Mouse (Mus musculus) midbrain, embryonic 10.5 days (tissue): ENCODE results near the gene Rgs6. TPM values are rescaled to one million over a fixed set of nuclear protein-coding genes. Genes with fewer than 3 reads are reported as not detected.

Source experiments
- DNase-seq: peaks from one replicate; pipeline ENCODE4 v3.0.0-alpha.2; 2017; ENCODE audit warnings: low spot score
- H3K27ac ChIP-seq: fragments of 300-500 bp; sonication (generic); replicated peaks from 2 replicates; pipeline ENCODE4 v1.5.1; 2016; ENCODE audit warnings: mild to moderate bottlenecking
- H3K27me3 ChIP-seq: fragments of 300-500 bp; sonication (generic); 2 replicates; pipeline ENCODE4 v1.6.1; 2016; ENCODE audit warnings: low read depth, mild to moderate bottlenecking; ENCODE audit not compliant: poor library complexity, severe bottlenecking
- H3K36me3 ChIP-seq: fragments of 300-500 bp; sonication (generic); 2 replicates; pipeline ENCODE4 v1.6.1; 2016; ENCODE audit warnings: mild to moderate bottlenecking, moderate library complexity
- H3K4me1 ChIP-seq: fragments of 300-500 bp; sonication (generic); 2 replicates; pipeline ENCODE4 v1.6.1; 2016
- H3K4me3 ChIP-seq: fragments of 300-500 bp; sonication (generic); 2 replicates; pipeline ENCODE4 v1.5.1; 2016; ENCODE audit warnings: mild to moderate bottlenecking, moderate library complexity
- H3K9me3 ChIP-seq: fragments of 300-500 bp; sonication (generic); replicated peaks from 2 replicates; pipeline ENCODE4 v1.6.1; 2016; ENCODE audit warnings: mild to moderate bottlenecking
- WGBS: fragments of 180-500 bp; shearing (Covaris S2); methylation state at CpG from one replicate; pipeline ENCODE4 v1.1.7; 2016; 5-methylcytosine and 5-hydroxymethylcytosine counted together
- polyA plus RNA-seq: library from polyadenylated mRNA; unstranded; fragments of >200 nt; fragmentation: Nextera tagmentation; extraction: Ambion mirVana; gene quantifications from 2 replicates; pipeline ENCODE4 v1.2.1, GENCODE M21; 2016

Gene Rgs6
- polyA plus RNA-seq, 1 experiment from 2014 or later = 0.33 TPM

DNA sequence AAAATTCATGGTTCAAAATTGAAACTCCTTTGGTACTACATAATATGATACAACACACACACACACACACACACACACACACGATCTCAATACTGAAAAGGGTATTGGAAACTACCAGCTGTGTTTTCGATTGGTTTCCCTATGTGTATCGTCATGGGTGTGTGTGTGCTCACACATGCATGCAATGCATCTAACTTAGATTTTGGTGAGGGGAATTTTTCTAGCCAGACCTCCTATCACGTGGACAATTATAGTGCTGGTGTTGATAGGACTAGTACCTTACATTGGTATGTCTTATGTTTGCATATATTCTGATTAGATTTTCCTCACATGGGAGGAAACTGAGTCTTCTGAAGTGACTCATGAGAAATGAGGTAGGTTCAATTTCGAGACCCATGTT lies 192.8 kb downstream of the Rgs6 start:
- WGBS = 90% methylated on average over 5 of the region's 5 CpGs

DNA sequence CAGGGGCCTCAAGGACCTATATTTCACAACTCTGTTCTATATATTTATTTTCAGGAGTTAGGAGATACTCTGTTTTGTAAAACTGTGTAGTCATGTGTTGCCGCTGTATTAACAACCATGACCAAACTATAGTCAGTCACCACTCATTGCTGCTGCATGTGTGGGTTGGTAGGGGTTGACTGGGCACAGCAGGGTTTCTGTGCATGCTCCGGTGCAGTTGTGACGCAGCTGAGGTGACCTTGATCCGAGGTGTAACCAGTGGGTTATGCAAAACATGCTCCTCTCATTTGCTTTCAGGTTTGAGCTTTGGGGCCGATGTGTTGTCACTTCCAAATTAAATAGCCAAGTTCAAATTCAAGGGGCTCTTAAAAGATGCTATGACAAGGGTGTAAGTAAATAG lies 193.3 kb downstream of the Rgs6 start:
- WGBS = 85% methylated on average over 5 of the region's 5 CpGs
- H3K9me3 ChIP-seq = no peaks in the 10 kb centered on the region

More for the DNA sequence above, 192.8 kb downstream of the Rgs6 start:
- Histone ChIP-seq H3K4me1 (no peaks in the 10 kb centered on the region), H3K27ac (no peak overlapping the region), H3K36me3 (no peaks in the 10 kb centered on the region), H3K27me3 (no peaks in the 10 kb centered on the region), H3K9me3 (no peaks in the 10 kb centered on the region), H3K4me3 (no peak overlapping the region)
- no peak for DNase-seq

DNA sequence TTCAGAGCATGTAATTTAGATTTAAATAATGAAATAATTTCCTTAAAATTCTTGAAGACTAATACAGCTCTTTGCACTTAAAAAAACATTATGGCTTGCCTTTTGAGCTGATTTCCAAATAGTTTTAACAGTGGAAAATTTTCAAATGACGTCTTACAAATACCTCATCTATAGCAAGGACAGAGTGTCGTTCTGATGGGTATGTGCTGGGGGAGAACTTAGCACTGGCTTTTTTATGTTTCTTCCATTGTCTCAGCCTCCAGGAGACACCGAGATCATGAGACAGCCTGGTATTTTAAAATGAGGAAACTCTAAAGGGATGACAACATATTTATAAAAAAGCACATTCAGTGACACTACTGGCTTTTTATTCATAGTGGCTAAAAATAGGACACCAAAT lies 204.0 kb downstream of the Rgs6 start:
- no peak overlapping the region for H3K27ac ChIP-seq
- H3K27me3 ChIP-seq = no peaks in the 10 kb centered on the region
- 90% methylated on average over 3 of the region's 3 CpGs for WGBS
- no peaks in the 10 kb centered on the region for H3K36me3 ChIP-seq
- no peak for DNase-seq
- no peaks in the 10 kb centered on the region for H3K4me1 ChIP-seq
- H3K4me3 ChIP-seq = no peak overlapping the region
- H3K9me3 ChIP-seq = no peaks in the 10 kb centered on the region

More for the DNA sequence above, 193.3 kb downstream of the Rgs6 start:
- DNase-seq = no peak
- Histone ChIP-seq H3K27me3 (no peaks in the 10 kb centered on the region), H3K4me1 (no peaks in the 10 kb centered on the region), H3K4me3 (no peak overlapping the region), H3K27ac (no peak overlapping the region), H3K36me3 (no peaks in the 10 kb centered on the region)

DNA sequence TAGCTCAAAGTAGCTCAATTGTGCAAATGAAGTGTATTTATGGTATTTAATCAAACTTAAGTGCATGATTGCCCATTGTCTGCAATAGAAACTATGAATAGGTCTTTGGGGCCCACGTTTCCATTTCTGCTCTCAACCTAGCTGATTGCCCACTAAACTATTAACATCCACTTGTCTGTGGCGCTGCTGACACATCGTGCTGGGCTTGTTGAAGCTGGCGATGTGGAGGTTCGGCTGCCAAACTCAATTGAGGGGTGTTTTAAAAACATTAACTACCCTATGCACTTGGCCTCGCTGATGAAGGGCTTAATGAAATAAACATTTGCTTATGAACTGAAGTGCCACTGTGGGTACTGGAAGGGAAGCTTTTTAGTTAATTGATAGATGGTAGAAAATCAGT lies 211.8 kb downstream of the Rgs6 start:
- H3K36me3 ChIP-seq = no peaks in the 10 kb centered on the region
- WGBS = 89% methylated on average over 6 of the region's 6 CpGs
- no peak overlapping the region for H3K27ac ChIP-seq
- no peak for DNase-seq
- no peak overlapping the region for H3K4me3 ChIP-seq
- no peaks in the 10 kb centered on the region for H3K9me3 ChIP-seq
- H3K27me3 ChIP-seq = no peaks in the 10 kb centered on the region
- H3K4me1 ChIP-seq = no peaks in the 10 kb centered on the region

DNA sequence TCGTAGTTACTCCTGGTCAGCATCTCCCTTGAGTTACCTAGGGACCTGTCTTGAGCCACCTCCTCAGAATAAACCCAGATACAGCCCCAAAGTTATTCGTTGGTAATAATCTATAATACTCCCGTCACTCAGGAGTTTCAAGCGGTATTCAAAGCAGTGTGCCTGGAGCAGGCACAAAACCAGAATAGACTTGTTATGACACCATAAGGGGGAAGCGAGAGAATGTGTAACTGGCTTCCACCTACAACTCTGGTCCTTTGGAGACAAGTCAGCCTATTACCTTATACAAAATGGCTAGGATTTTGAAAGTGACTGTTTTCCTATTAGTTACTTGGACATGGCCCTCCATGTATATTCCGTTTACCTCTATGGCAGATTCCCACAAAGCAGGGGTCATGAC lies 213.6 kb downstream of the Rgs6 start:
- WGBS = 91% methylated on average over 6 of the region's 6 CpGs
- DNase-seq = no peak
- H3K27me3 ChIP-seq = no peaks in the 10 kb centered on the region
- H3K4me3 ChIP-seq = no peak overlapping the region
- H3K27ac ChIP-seq = no peak overlapping the region
- H3K36me3 ChIP-seq = no peaks in the 10 kb centered on the region
- H3K4me1 ChIP-seq = no peaks in the 10 kb centered on the region
- no peaks in the 10 kb centered on the region for H3K9me3 ChIP-seq

DNA sequence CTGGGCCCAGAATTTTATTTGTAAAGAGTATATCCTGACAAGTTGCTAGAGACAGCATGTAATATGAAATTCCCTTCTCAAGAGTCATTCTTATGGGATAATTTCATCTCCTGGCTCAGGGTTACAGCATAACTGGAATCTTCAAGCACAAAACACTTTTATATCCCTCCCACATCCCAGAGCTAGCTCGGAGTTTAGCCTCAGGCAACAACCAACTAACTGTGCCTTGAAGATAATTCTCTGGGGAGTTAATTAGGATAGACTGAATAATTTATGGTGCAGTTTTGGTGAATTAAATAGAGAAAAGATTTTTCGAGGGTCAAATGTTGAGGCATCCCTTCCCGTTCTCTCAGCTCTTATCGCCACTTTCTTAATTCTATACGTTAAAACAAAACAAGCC lies 214.6 kb downstream of the Rgs6 start:
- DNase-seq = no peak
- H3K4me3 ChIP-seq = no peak overlapping the region
- 91% methylated on average over 5 of the region's 5 CpGs for WGBS
- H3K36me3 ChIP-seq = no peaks in the 10 kb centered on the region
- no peaks in the 10 kb centered on the region for H3K9me3 ChIP-seq
- no peaks in the 10 kb centered on the region for H3K4me1 ChIP-seq
- H3K27me3 ChIP-seq = no peaks in the 10 kb centered on the region
- H3K27ac ChIP-seq = no peak overlapping the region

DNA sequence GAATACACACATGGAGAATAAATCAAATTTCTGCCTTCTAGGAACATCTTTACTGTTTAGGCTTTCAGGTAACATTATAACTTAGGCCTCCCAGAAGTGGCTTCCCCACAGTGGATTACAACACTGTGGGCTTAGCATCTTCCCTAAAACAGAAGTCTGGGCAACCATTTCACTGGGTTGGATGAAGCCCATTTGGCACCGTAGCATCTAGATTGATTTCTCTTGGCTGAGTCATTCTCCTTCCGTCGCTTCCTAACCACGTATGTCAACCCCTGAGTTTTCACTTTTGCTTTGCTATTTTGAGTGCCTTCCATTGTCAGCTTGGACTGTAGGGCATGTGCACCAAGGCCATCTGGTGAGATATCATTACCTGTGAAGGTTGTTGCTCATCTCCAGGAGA lies 217.1 kb downstream of the Rgs6 start:
- Histone ChIP-seq H3K27me3 (no peaks in the 10 kb centered on the region), H3K36me3 (no peaks in the 10 kb centered on the region), H3K9me3 (no peaks in the 10 kb centered on the region), H3K4me3 (no peak overlapping the region), H3K27ac (no peak overlapping the region), H3K4me1 (no peaks in the 10 kb centered on the region)
- WGBS = 95% methylated on average over 4 of the region's 4 CpGs
- DNase-seq = no peak

DNA sequence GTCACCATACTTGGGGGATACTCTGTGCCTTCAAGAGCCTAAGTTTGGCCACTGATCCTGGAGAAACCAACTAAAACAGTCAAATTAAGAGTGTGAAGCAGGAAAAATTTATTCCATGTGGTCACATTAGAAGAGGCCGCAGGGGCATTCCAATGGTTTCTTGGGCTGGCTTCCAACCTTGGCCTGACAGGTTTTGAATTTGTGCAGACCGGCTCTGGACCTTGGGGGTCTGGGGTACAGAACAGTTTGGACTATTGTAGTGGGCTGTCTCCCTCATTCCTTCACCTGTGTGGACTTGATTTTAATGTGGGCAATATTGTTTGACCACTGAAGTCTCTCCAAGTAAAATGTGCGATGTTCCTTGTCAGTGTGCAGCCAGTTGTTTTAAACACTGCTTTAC lies 222.5 kb downstream of the Rgs6 start:
- no peaks in the 10 kb centered on the region for H3K36me3 ChIP-seq

DNA sequence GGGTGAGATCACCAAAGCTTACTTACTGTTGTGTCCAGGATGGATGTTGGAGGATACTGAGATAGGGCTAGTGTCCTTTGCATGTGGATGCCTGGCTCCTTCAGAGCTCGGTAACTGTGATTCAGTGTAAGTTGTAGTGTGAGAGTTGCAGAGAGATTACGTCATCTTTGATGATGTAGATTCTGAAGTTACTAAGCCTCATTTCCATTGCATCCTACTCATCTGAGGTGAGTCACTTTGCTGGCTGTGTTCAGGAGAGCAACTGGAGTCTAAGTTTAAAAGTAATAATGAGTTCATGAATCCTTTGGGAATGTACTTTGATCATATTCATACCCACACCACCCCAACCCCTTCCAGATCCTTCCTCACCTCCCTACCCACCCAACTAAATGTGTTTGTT lies 227.9 kb downstream of the Rgs6 start:
- Histone ChIP-seq H3K27me3 (no peaks in the 10 kb centered on the region), H3K36me3 (no peaks in the 10 kb centered on the region), H3K4me1 (no peaks in the 10 kb centered on the region), H3K9me3 (no peaks in the 10 kb centered on the region), H3K27ac (no peak overlapping the region), H3K4me3 (no peak overlapping the region)
- 90% methylated on average over 2 of the region's 2 CpGs for WGBS
- DNase-seq = no peak

More for the DNA sequence above, 222.5 kb downstream of the Rgs6 start:
- Histone ChIP-seq H3K27ac (no peak overlapping the region), H3K4me1 (no peaks in the 10 kb centered on the region), H3K4me3 (no peak overlapping the region), H3K27me3 (no peaks in the 10 kb centered on the region), H3K9me3 (no peaks in the 10 kb centered on the region)
- no peak for DNase-seq
- WGBS = 97% methylated on average over 3 of the region's 3 CpGs

DNA sequence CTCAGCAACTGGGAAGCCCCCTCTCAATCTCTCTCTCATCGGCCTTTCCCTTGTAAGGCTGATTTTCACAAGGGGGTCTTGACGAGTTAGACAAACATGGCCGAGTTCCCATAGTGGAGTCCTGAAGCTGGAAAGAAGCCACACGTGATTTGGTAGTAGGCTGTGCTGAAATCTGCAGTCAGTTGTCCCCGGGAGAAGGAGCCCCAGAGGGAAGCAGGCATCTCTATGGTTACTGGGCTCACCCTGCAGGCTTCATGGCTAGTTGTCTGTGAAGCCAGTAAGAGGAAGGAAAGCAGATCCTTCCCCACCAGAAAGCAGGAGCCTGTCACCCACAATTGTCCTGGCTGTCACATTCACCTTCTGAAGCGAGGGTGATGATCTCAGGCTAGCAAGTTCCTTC lies 231.2 kb downstream of the Rgs6 start:
- H3K36me3 ChIP-seq = no peaks in the 10 kb centered on the region
- DNase-seq = no peak
- no peaks in the 10 kb centered on the region for H3K27me3 ChIP-seq
- 78% methylated on average over 6 of the region's 6 CpGs for WGBS
- no peaks in the 10 kb centered on the region for H3K4me1 ChIP-seq
- H3K4me3 ChIP-seq = no peak overlapping the region
- H3K27ac ChIP-seq = no peak overlapping the region
- no peaks in the 10 kb centered on the region for H3K9me3 ChIP-seq

DNA sequence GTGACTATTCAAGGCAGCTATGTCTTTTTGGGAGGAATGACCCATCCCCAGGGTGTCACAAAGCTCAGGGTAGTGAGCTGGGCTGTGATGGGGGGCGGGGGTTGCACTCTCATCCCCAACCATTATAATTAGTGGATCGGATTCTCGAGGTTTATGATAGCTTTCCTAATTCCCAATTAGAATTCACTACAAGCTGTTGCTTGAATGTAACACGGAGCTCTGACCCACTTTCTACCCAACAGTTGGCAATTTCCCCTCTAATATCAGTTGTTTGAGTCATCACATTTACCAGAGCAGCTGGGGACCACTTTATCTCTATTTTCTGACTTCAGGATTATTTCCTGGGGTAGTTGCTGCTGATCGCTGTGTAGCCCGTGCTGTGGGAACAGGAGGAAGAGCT lies 231.9 kb downstream of the Rgs6 start:
- no peaks in the 10 kb centered on the region for H3K4me1 ChIP-seq
- no peak for DNase-seq
- WGBS = 87% methylated on average over 6 of the region's 6 CpGs
- no peaks in the 10 kb centered on the region for H3K36me3 ChIP-seq
- H3K27ac ChIP-seq = no peak overlapping the region
- no peaks in the 10 kb centered on the region for H3K27me3 ChIP-seq
- no peaks in the 10 kb centered on the region for H3K9me3 ChIP-seq
- no peak overlapping the region for H3K4me3 ChIP-seq

DNA sequence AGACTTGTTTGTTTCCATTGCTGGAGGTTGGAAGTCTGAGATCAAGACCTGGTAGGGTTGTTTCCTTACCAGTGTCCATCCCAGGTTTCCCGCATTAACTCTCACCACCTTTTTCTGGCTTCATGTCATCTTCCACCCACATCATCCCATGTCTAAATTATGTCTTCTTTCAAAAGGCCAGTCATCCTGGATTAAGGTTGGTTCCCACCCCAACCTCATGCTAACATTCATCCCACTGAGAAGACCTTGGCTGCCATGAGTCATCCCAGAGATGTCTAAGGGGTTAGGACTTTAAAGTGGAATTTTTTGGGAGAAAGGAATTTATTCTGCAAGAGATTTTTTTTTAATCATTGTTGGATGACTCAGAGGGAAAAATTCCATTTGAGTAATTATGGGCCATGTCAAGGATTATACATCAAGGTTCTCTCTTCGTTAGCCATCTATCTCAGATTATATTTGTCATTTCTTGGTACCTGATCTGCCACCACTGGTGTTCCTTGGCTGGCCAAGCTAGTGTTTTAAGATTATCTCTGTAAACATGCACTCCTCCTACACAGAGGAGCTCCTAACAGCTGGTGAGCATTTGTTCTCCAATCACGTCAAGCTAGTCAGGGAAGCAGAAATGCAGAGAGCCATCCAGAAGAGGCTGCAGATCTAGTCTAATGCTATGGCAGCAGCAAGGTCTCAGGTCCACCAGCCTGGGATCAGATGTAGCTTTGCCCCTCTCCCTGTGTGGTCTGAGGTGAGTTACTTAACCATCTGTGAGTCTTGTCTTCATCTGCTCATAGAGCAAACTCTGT lies 234.9 kb downstream of the Rgs6 start:
- no peaks in the 10 kb centered on the region for H3K4me1 ChIP-seq
- H3K4me3 ChIP-seq = no peak overlapping the region
- no peaks in the 10 kb centered on the region for H3K36me3 ChIP-seq
- H3K27ac ChIP-seq = no peak overlapping the region
- no peak for DNase-seq
- H3K9me3 ChIP-seq = no peaks in the 10 kb centered on the region
- 90% methylated on average over 3 of the region's 3 CpGs for WGBS
- H3K27me3 ChIP-seq = no peaks in the 10 kb centered on the region

DNA sequence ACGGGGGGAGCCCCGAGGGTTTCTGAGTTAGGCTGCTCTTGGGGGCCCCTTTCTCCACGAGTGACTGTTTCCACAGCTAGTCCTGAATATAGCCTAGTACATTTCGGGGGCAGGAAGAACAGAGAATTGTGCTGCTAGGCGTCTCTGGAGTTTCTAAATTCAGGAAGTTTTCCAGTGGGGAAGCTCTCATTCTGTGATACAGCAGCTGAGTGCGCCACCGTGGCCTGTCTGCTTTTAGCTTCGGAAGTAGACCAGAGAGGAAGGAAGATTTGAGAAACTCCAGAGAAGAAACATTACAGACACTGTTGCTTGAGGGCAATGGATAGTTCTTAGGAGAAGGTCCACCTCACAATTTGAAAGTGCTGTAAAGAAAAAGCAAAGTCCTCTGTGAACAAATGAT lies 242.2 kb downstream of the Rgs6 start:
- H3K27me3 ChIP-seq = no peaks in the 10 kb centered on the region
- H3K4me1 ChIP-seq = no peaks in the 10 kb centered on the region
- WGBS = 91% methylated on average over 8 of the region's 8 CpGs
- DNase-seq = no peak
- H3K9me3 ChIP-seq = no peaks in the 10 kb centered on the region
- no peak overlapping the region for H3K27ac ChIP-seq
- H3K4me3 ChIP-seq = no peak overlapping the region
- H3K36me3 ChIP-seq = no peaks in the 10 kb centered on the region

DNA sequence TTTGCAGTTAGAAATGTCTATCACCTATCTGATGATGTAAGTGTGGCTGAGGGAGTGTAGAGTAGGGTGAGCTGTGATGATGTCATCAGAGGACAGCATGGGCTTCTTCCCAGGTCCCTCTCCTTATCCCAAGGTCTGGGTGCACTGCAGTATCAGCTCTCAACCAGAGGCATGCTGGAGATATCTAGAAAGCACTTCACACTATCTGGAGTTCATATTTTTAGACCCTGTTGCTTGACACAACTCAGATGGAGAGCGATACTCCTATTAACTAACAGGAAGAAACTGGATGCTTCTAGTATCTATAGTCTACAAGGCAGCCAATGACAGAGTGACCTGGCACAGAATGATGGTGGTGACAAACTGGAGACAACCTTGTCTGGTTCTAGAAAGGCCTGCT lies 250.5 kb downstream of the Rgs6 start:
- 88% methylated on average over 1 of the region's 1 CpGs for WGBS
- H3K27me3 ChIP-seq = no peaks in the 10 kb centered on the region
- DNase-seq = no peak
- H3K27ac ChIP-seq = no peak overlapping the region
- H3K4me1 ChIP-seq = no peaks in the 10 kb centered on the region
- no peaks in the 10 kb centered on the region for H3K36me3 ChIP-seq
- peaks cover 8% of the 10 kb centered on the region; the same call in 1 of the 2 replicates for H3K9me3 ChIP-seq
- H3K4me3 ChIP-seq = no peak overlapping the region
